Mouse (Mus musculus): ENCODE measurements around the gene Olfr458.
"Not testable (repeated sequence)": the region's sequence is repeated elsewhere in the genome, so short reads cannot be mapped to it uniquely, and the experiment has no call there.

Olfr458 gene

DNA sequence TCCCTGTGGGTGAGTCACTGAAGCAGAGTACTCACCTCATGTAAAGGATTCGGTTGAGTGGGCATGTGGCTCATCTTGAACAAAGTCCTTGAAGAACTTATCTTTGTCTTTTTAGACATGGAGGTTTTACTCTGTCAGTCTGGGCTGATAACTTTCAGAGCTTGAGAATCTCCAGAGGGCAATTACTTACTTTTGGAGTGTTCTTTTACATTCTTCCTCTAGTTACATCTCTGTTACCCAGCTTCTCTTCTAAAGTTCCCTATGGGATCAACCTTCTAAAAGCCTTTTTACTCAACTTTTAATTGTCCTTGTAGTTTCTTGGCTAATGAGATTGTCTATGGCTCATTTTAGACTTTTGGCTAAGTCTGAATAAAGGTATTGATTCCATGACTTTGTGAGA is at the start of gene Olfr458:
TSS of gene Olfr458 (minus strand) at position 101 of the 400 bp plus-strand sequence.
- DNase-seq (ENCODE audit: low spot score in 2 of 2): no peak

DNA sequence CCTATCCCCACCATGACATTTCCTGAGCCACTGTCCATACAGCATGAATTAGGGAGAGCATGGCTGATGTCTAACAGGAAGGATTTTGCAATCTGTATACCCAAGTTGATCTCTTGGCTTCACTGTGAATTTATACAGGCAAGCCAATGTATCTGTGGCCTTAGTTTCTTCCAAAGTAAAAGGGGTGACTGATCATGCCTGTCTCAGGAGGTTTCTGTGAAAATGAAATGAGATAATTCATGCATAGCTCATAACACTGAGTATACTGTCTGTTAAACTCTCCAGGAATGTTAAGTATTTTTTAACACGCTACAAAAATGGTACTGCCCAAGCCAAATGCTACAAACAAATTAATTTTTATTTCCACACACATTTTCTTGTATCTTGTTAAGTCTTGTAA is 48.5 kb upstream of the Olfr458 start:
- no peak for DNase-seq (ENCODE audit: low spot score in 2 of 2)

GRCm38 (mm10) chr6:42509311-42509710 is 44.3 kb upstream of the Olfr458 start:
- DNase-seq (ENCODE audit: low spot score in 2 of 2): no peak

DNA sequence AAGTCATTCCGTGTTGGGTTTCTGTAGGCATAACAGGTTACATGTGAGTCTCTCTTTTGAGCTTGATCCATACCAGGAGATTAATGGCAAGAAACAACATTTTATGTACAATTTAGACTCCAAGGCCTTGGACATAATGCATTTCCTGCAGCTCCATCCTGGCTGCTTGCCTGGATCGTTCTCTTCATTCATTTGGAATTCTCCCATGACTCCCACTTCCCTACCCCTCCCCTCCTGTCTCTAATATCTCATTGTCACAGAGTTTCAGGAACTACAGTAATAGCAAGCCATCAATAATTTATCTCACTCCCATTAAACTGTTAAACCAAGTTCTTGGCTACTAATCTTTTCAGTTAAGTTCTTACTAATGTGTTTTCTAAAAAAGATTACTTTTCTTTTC is 38.5 kb upstream of the Olfr458 start:
- DNase-seq (ENCODE audit: low spot score in 2 of 2): no peak

DNA sequence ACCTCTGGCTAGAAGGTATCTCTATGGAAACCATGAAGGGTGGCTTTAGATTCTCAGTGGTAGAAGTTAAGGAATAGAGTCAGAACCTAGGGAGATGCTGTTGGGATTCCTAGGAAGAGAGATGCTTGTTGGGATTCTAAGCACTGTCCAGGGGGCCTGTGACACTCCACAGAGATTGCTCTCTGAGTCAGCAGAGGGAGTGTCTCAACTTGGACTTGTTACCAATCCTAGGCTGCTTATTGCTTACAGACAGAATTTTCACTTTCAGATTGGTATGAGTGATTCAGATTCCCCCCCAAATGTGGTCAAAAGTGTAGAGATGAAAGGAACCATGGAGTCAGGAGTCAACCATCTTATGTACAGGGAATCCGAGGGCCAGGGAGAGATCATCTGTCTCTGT is 24.7 kb upstream of the Olfr458 start:
- no peak for DNase-seq (ENCODE audit: low spot score in 2 of 2)

- DNase-seq (ENCODE audit: low spot score in 2 of 2): no peak
Observed at GRCm38 (mm10) chr6:42487114-42487513, 22.1 kb upstream of the Olfr458 start, which contains the start of gene Olfr456. Gene Olfr456 (minus strand): TSS chr6:42487214.

GRCm38 (mm10) chr6:42484633-42485032 is 19.6 kb upstream of the Olfr458 start:
- DNase-seq (ENCODE audit: low spot score in 2 of 2): no peak

- DNase-seq (ENCODE audit: low spot score in 2 of 2): no peak
Observed at GRCm38 (mm10) chr6:42476235-42476634, 11.2 kb upstream of the Olfr458 start, which contains the start of gene Olfr457. Gene Olfr457 (minus strand): TSS chr6:42476335.

DNA sequence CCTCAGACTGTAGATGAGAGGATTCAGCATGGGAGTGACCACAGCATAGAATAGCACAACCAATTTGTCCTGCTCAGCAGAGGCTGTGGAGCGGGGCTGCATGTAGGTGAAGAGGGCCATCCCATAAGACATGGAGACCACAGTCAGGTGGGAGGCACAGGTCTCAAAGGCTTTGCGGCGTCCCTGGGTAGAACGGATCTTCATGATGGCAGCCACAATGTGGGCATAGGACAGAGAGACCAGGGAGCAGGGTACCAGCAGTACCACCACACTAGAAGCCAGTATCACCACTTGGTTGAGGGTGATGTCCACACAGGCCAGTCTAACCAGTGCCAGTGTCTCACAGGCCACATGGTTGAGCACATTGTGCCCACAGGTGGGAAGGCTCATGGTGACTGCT is 6.3 kb upstream of the Olfr458 start:
- not testable (repeated sequence) for DNase-seq (ENCODE audit: low spot score in 2 of 2)

GRCm38 (mm10) chr6:42470542-42470941 is 5.5 kb upstream of the Olfr458 start:
- no peak for DNase-seq (ENCODE audit: low spot score in 2 of 2)

DNA sequence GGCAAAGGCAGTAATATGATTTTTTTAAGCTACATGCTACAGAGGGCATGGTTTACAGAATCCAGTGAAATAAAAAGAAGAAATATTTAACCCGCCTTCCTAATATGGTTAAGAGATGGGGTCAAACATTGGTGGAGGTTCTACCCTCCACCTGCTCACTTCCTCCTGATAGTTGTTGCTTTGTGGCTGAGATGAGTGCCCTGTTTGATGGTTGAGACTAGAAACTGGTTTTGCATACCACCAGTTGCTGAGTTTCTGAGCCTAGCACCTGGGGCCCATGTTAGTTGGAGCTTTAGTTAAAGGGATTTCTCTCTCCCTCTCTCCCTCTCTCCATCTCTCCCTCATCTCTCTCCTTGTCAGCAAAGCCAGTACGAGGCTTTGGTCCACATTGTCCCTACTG is 17.6 kb downstream of the Olfr458 start:
- no peak for DNase-seq (ENCODE audit: low spot score in 2 of 2)

DNA sequence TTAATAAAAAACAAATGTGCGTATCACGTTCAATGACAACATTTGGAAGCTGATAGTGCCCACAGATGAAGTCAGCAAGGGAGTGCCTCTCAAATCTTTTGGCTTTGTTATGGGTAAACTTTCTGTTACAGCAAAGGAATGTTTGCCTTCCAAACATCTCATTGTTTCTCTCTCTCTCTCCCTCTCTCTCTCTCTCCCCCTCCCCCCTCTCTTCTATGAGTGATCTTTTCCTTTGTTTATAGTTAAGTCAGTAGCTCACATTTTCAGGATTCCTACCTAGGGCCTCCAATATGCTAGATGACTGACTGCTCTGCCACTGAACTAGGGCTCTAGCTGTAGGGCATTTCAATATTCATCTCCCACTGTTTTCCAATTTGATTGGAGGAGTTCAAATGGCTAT is 20.5 kb downstream of the Olfr458 start:
- no peak for DNase-seq (ENCODE audit: low spot score in 2 of 2)

DNA sequence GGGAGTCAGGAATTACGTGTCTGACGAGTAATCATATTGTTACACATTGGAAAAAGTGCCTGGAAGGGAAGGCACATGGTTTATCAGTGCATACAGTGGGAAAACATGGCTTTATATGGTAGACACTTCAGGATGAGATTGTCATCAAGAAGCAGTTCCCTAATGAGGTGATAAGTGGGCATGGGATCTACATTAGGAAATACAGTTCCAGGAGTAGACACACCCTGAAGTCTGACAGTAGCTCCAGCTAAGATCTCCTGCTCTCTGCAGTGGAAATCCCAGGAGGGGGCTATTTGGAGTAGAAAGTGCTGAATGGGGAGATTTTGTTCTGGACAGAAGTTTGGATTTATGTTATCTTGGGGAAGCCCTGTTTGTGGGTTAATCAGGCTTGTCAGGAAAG is 23.6 kb downstream of the Olfr458 start:
- no peak for DNase-seq (ENCODE audit: low spot score in 2 of 2)

DNA sequence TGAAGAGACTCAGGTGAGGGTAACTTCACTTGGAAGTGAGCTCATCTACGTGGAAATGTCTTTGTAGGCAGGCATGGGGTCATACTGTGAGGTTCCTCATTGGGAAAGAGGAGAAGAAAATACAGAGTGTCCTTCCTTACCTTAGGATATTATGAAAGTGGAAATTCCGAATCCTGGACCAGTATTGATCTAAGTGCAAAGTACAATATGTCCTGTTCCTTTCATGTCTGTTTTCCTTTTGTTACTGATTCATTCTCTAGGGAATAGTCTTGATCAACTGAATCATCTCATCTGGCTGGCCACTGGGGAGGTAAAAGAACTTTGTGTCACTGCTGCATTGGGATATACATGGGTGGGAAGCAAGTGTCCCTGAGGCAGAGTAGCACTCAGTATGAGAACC is 29.5 kb downstream of the Olfr458 start:
- no peak for DNase-seq (ENCODE audit: low spot score in 2 of 2)

DNA sequence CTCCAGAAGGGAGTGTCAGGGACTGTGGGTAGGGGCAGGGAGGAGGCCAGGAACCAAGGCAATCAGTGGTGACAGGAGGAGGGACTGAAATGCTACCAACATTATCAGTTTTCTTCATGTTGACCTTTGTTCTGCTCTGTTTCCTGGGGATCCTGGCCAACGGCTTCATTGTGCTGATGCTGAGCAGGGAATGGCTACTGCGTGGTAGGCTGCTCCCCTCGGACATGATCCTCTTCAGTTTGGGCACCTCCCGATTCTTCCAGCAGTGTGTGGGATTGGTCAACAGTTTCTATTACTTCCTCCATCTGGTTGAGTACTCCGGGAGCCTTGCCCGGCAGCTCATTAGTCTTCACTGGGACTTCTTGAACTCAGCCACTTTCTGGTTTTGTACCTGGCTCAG is 30.6 kb downstream of the Olfr458 start, which contains the start of gene Tas2r126:
TSS of gene Tas2r126 (plus strand) at position 90 of the 400 bp plus-strand sequence.
- DNase-seq (ENCODE audit: low spot score in 2 of 2): no peak

- no peak for DNase-seq (ENCODE audit: low spot score in 2 of 2)
Observed at GRCm38 (mm10) chr6:42433554-42433953, 31.4 kb downstream of the Olfr458 start.

DNA sequence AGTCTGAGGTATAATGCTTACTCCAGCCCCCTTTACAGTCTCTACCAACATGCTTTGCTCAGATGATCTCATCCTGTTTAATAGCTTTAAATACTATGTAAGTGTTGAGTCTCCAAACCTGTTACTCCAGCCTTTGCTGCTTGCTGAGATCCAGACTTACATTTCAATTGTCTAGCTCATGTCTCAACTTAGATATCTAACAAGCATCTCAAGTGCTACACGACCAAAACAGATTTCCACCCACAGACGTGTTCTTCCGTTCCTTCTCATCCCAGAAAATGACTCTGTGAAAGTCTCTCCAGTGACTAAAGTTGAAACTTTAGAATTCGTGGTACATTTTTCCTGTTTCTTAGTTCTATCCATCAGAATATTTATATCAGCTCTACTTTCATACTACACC is 38.7 kb downstream of the Olfr458 start:
- no peak for DNase-seq (ENCODE audit: low spot score in 2 of 2)

DNA sequence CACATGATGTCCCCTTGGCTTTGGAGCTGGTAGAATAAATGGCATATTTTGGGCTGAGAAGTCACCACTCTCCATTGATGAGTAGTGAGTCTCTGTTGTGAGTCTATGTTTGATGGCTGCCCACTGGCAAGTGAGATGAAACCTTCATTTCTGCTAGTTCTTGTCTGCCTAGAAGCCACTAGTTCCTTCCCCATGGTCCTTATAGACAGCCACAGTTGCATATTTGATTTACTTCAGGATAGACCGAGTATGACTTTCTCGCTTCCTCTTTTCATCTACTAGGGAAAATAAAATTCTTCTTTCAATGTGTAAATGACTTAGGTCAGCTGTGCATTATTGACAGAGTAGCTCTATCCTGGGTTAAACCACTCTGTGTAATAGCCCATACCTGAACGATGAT is 40.5 kb downstream of the Olfr458 start:
- no peak for DNase-seq (ENCODE audit: low spot score in 2 of 2)

DNA sequence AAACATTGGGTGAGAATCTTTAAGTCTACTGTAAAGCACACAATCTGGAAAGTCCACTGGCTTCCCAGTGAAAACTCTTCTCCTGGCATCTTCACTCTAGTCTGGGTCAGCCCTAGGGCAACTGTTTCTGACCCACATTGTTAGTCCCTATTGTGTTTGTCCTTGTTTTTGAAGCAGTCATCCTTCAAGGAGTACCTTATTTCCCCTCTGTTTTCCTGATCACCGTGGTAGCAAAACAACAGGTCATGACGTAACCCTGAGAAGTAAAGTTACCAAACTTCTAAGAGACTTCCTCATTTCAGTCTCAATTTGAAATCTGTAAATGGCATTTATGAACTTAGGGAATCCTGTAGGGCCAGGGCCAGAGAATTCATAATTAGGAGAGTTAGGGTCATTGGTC is 43.6 kb downstream of the Olfr458 start:
- DNase-seq (ENCODE audit: low spot score in 2 of 2): no peak

DNA sequence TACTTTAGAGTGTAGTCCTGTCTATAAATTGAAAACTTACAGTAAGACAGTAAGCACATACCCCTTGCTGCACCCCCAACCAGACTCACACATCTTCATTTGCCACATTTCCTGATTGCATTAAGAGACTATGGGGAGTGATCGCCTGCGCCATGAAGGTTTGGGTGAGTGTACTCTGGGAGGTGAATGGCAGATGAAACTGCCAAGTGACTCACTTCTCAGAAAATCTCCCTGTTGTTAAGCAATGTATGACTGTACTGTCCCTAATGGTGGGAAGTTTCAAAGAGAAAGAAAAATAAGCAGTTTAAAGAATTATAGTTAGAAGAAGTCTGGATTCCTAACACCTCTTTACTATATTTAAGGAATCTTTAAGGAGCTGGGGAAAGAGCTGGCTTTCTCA is 45.6 kb downstream of the Olfr458 start:
- DNase-seq (ENCODE audit: low spot score in 2 of 2): no peak

All from urinary bladder, postnatal 36 days (tissue).